Mouse (Mus musculus): ENCODE data around the gene Tex26.
A peak's percentile ranks its signal among the peaks of the same experiment; 100 is the strongest.

Tex26 gene

DNA sequence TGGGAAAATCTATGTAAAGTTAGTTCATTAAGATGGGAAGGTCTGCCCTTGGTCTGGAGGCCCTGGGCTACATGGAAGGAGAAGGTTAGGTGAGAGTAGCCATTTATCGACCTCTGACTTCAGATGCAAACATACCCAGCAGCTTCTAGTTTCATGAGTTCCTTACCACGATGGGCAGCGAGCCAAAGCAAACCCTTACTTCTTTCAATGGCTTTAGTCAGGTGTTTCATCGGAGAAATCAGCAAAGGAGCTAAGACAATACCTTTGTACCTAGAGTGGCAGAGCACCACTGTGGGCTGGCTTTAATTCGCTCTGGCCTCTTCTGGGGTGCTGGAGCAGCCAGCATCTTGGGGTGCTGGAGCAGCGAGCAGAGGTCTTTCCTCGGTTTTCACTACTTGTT, 5.8 kb upstream of the Tex26 start:
- no peak for DNase-seq (ENCODE audit: low spot score in 2 of 2)

DNA sequence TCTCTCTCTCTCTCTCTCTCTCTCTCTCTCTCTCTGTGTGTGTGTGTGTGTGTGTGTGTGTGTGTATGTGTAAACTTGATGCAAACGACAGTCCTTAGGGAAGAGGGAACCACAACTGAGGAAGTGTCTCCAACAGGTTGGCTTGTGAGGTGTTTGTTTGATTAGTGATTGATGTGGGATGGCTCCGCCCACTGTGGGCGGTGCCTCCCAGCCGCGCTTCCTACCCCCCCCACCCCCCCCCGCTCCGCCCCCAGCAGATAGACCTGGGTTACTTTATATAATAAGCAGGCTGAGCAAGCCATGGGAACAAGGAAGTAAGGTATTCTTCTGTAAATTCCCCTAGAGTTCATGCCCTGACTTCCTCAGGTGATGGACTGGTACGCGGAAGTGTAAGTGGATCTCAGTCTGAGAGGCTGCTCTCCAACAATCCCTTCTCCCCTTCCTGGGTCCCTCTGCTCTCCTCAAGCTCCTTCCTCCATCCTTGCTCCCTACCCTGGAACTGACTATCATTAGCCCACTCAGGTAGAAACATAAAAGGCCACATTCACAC, 5.2 kb upstream of the Tex26 start:
- DNase-seq (ENCODE audit: low spot score in 2 of 2): no peak

DNA sequence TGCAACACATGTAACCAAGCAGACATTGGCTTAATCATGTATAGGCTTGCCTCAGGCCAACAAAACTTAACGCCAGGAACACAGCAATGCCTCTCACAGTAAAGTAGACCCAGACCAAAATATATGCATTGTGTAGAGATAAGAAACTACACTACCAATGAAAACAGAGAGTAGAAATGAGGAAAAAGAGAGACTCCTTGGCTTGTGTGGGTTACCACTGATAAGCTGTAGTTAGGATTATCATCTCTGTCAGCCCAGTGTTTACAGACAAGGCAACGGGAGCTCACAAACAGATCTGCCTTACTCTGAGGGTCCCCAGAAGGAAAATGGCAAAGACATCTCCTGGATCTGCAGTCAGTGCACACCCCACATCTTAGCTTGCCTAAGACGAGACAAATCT, 2.9 kb upstream of the Tex26 start:
- no peak for DNase-seq (ENCODE audit: low spot score in 2 of 2)

DNA sequence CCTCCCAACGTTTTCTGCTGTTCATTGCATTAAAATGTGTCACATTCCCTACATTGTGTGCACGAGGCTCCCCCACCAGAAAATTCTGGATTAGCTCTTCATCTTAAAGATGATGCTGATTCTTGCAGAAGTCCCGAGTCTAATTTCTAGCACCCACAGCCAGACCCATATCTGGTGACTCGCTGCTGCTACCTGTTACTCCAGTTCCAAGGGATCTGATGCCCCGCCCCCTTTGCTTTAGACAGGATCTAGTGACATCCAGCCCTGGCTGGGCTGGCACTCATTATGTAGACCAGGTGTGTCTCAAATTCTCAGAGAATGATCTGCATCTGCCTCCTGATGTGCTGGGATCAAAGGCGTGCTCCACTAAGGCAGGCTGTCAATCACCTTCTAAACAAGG, 2.3 kb upstream of the Tex26 start:
- no peak for DNase-seq (ENCODE audit: low spot score in 2 of 2)

DNA sequence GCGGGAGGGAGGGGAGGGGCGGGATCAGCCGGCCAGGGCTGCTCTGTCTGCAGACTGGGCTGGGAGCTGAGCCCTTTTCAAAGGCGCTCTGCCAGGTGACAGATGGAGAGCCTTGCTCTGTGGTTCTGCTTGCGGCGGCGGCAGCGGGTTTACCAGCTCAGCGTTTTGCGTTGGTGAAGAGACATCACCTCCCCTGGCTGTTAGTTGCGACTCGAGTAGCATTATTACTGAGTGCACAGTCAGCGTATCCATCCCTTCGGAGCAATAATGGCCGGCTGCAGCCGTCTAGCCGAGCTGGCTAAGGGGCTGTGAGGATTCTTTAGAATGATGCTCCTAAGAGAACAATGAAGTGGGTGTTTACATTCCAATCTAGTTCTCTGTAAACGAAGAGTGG, 717 bp downstream of the Tex26 start:
- peak in 1 of 2 experiments; percentile 81 for DNase-seq (ENCODE audit: low spot score in 2 of 2)

DNA sequence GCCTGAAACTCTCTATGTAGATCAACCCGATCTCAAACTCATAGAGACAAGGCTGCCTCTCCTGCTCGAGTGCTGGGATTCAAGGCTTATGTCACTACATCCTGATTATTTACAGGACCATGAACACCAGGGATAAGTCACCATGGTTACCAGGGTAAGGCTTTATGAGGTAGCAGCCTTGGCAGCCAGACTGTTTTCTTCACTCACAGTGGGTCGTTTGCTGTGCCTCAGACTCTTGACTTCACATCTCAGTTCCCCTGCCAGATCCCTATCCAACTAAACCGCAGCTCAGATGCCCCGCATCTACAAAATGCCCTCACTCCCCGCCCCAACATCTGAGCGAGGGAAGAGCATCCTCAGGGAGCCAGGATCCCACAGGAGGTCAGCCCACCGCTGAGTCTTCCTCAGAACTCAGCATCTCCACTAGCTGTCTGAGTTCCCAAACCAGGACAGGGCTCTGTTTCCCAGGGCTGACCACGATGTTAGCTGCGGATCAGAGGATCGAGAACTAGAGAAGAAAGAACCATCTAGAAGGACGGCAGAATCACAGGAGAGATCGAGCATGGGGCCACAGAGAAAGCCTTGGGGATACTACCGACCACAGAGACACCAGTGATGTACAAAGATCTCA, 2.3 kb downstream of the Tex26 start:
- no peak for DNase-seq (ENCODE audit: low spot score in 2 of 2)

DNA sequence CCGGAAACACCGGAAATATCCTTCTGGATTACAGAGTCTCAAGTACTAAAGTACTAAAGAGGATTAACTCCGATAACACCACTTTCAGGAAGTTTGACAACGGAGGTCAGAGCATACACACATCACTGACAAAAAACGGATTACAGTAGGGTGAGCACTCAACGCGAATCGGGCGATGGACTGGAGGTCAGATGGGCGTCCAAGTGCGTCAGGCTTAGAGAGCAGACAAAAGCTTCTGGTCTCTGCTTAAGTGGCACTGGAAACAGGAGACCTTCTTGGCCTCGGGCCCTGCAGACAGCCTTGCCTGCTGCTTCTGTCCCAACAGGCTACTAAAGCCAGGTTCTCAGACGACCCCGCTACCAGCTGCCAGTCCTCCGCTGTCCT, 2.8 kb downstream of the Tex26 start:
- DNase-seq (ENCODE audit: low spot score in 2 of 2): no peak

DNA sequence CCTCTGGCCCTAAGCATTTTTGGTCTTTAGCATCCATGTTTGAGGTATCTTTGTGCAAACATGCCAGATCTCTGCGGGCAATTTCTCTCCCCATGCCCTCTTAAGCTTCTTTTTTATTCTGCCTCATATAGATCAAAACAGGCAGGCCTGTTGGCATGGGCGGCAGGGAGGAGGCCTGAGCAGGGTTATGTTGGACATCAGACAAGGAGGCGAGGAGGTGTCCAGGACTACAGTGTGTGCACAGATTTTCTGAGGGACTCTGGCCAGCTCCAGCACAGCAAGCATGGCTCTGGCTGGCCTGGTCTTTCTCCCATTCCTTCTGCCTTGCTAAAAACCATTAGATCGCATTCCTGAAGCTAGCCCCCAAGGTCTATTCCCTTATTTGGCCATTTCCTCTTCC, 5.0 kb downstream of the Tex26 start:
- no peak for DNase-seq (ENCODE audit: low spot score in 2 of 2)

DNA sequence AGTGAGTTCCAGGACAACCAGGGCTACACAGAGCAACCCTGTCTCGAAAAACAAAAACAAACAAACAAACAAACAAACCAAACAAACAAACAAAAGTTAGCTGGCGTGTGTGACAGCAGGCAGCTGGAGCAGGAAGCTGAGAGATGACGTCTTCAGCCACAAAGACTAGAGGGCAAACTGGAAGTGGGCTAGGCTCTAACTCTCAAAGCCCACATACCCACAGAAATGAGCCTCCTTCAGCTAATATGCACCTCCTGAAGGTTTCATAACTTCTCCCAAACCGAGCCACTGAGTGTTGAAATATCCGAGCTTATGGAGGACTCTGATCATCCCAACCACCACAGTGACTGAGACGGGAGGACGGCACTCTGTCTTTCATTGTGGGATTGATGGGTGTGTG, 7.0 kb downstream of the Tex26 start:
- no peak for DNase-seq (ENCODE audit: low spot score in 2 of 2)

DNA sequence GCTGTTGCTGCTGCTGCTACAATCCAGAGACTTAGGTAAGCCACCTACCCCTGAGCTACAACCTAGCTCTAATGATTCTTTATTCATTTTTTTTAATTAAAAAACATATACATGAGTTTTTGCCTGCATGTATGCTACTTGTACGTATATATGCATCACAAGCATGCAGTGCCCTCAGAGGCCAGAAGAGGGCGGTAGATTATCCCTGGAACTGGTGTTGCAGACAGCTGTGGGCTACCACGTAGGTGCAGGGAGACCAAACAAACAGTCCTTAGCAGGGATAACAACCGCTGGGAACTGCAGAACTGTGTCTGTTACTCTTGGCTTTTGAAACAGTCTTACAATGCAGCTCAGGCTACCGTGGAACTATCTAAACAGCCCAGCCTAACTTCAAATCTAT, 8.3 kb downstream of the Tex26 start:
- no peak for DNase-seq (ENCODE audit: low spot score in 2 of 2)

DNA sequence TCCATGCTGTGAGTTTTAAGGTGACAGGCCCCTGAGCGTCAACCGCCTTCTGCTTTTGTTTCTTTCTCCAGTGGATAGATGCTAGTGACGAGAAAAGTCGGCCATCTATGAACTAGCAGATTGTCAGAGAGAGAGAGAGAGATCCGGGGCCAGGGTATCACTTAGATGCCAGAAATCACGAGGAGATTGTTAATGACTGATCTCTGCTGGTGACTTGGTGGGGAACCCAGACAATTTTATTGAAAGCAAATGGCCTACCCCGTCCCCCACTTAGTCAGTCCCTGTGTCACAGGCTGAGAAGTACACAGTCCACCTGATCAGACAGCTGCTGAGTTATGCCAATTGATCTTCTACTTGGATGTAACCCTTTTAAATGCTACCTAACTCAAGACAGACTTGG, 9.9 kb downstream of the Tex26 start:
- DNase-seq (ENCODE audit: low spot score in 2 of 2): no peak

DNA sequence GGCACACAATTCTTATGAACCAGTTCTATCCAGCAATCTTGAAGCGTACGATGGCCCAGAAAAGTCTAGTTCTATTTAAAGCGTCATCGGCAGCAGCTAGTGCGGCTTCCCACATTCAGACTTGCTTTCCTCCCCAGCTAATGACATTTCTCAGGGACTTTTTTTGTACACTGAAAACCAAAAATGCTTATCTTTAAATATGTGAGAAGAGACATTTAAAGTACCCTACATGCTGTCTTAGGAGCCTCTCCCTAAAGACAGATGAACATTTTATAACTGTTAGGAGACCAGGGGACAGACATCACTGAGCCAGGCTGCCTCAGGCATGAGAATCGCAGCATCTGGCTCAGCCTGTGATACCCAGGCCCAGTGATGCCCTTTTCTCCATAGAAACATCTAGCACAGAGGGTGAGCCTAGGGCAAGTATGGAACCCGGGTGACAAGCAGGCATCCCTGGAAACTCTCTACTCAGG, 11.8 kb downstream of the Tex26 start:
- DNase-seq (ENCODE audit: low spot score in 2 of 2): peak; percentile 27 to 55

DNA sequence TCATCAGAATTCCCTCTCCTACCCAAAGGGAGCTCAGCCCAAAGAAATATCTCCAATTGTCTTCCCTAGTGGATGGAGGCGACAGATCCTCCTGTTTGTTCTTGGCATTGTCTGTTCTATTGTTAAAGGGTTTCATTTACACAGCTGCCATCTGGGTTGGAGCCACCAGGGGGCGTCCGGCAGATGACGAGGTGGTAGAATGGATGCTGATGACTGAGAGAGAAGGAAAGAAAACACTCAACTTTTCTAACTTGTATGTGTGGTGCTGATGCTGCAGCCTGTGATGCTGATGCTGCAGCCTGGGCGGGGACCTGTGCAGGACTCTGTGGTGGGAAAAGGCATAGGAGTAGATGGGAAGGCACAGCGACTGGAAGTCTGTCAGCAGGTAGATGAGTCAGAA, 14.8 kb downstream of the Tex26 start:
- DNase-seq (ENCODE audit: low spot score in 2 of 2): peak in 1 of 2 experiments; percentile 84

DNA sequence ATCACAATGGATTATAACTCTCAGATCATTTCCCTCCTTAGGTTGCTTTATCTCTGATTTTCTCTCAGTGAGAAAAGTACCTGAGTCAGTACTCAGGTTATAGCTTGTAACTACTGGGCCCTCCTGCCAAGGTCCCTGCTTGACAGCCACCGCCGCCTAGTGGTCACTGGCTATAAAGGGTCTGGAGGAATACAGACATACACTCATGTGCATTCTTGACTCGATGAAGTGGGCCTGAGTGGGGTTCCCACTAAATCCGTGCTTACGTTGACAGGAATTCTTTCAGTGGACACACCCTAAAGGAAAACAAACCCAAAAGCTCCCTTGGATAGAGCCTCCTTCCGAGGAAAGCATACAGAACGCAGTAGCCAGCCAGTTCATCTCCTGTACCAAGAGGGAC, 17.1 kb downstream of the Tex26 start:
- DNase-seq (ENCODE audit: low spot score in 2 of 2): no peak

DNA sequence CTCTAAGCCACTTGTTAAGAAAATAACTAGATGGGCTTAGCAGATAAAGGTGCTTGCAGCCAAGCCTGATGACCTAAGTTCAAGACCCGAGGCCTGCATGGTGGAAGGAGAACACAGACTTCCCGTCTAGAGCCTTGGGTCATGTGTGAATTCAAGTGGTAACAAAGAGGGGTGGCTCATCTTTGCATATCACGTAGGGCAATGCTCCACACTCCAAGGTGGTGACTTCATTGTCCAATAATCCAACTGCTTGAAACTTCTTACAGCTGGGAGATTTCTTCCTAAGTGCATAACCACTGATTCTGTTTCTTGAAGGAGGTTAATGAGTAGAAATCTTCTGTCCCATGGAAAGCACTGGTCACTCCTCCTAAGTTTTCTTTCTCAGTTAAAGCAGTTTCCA, 22.6 kb downstream of the Tex26 start:
- DNase-seq (ENCODE audit: low spot score in 2 of 2): no peak

DNA sequence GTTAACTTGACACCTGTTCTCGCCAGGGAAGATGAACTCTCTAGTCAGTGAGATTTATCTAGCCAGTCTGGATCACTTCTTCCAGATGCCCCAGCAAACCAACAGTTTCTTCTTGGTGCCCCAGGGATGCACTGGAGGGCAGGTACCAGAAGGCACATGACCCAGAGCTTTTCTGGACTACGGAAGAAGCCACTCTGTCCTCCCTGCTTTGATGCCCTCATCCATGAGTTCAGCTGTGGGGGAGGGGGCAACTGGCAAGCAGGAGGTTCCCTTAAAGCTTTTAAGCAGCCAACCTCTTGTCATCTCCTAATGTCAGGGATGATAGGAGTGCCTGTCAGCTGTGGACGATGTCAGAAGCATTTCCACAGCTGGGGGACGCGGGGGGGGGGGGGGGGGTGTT, 25.8 kb downstream of the Tex26 start:
- DNase-seq (ENCODE audit: low spot score in 2 of 2): no peak

DNA sequence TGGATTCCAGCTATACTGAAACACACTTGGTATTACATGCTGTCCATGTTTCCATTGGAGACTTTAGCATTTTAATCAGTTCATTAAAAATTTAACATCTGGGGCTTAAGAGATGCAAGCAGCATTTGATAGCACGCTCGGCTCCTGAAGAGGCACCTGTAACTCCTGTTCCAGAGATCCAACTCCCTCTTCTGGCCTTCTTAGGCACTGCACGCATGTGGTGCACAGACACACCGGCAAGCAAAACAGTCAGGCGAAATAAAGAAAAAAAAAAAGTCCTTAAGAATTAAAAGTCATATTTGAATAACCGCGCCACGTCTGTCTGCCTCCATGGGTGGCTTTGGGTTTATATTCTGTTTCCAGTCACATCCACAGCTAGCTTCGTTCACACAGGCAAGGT, 34.7 kb downstream of the Tex26 start:
- no peak for DNase-seq (ENCODE audit: low spot score in 2 of 2)

DNA sequence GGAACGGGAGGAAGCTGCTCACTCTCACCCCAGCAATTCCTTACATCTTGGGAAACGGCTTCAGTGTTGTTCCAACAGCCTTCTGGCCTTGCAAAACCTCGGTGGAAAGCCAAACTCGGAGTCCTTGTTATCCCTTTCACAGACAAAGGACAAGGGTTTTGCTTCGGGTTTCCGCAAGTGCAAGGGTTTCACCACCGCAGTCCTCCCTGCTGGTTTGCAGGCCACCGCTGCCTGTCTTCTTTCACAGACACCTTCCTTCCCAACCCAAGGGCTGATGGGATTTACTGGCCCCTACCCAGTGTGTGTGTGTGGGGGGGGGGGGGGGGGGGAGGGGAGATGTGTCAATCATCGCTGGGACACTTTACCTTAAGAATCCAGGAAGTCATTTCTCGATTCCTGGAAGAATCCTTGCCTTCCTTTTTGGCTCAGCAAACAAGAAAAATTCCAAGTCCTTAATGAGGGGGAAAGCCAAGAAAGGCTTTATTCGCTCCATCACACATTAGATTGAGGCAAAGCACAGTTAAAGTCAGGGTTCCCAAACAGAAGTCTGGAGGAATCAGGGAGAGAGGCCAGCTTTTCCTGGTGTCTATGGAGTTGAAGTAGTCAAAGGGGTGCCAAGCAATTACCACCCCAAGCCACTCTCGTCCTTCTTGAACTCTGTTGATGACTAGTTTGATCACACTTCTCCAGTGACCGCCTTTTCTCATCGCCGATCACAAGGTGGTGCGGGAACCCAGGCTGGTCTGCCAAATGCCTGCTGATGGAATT, 35.4 kb downstream of the Tex26 start:
- no peak for DNase-seq (ENCODE audit: low spot score in 2 of 2)

DNA sequence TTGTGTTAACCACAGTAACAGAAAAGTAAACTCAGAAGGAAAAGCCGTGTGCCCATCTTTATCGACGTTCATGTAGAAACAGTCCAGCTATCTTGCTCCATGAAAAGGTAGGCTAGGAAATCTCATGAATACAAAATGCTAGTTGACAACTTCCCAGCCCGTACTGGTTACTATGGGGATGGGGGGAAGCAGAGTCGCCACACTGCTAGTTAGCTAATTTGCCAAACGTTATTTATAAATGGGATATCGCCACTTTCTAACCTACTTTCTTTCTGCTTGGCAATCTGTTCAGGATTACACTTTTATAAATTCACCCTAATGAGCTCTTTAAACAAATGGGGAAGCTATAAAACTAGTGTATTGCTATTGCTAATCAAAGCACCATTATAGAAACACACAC, 42.5 kb downstream of the Tex26 start:
- no peak for DNase-seq (ENCODE audit: low spot score in 2 of 2)

DNA sequence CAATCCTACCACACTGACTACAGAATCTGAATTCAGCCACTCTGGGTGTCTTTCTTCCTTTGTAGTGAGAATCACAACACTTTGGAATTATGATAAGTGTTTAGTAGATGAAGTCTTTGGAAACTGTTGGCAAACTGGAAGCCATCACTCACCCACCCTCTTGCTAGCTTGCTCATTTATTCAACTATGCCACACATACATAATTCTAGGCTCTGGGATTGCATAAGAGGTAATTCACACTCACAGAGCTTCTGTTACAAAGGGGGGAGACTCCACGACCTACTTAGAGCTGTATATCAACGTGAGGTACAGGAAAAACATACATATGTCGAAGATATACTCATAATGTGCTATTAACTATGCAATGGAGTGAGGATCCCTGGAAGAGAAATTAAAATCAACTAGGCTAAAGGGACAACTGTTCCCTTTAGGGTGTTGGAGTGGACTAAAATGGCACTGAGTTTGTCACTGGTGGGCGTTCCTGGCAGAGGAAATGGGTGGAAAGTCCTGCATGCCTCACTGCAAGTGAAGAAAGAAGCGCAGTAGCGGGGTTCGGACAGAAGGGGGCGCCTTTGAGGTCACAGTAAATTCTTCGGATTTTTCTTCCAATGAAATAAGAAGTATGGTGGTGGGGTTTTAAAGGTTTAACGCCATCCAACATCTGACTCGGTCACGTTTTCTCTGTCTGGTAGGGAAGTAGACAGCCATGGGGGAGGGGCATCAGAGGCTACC, 44.0 kb downstream of the Tex26 start:
- peak in 1 of 2 experiments; percentile 69 for DNase-seq (ENCODE audit: low spot score in 2 of 2)

DNA sequence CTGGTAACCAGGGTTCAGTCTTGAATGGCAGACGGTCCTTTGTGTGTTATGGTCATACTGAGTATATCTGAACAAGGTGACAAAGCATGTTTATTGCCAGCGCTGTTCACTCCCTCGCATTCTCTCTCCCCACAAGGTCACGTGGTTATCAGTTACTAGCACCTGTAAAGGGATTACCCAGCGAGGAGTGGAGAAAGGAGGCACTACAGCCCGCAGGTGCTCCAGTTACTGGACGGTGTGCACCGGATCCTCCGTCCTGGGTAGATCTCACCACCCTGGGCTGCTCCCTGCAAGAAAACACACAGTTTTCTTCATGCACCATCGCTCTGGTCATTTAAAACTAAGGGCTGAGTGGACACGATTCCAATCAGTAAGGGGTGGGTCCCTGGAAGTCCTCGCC, 44.8 kb downstream of the Tex26 start:
- no peak for DNase-seq (ENCODE audit: low spot score in 2 of 2)

DNA sequence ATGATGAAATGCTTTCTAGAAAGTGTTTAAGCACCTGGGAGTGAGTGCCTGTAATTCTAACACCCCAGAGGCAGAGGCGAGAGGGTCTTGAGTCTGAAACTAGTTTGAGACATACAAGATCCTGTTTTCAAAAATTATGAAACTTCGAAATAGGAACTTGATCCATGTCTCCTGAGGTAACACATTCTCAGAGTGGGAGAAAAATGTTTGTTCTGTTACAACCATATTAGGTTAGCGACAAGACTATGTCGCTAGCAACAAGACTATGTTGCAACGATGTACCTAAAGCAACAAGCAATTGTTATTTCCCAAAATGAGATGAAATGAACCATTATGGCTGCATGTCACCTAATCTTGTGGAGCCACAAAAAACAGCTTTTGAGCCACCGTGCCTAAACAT, 46.0 kb downstream of the Tex26 start:
- DNase-seq (ENCODE audit: low spot score in 2 of 2): no peak
